26 mouse cellular contexts compared by ENCODE assay signal in genomic region chr1:126753611-126754010, GRCm38 (mm10).
"Had no signal": no experiment of that assay in that cellular context is flagged by ENCODE, and none has a peak within 500 bp of the region (broad histone marks: within the 10 kb centered on the region; RNA-seq: fewer than 3 reads in every experiment).

No protein-coding gene starts in this region.

- H3K9ac ChIP-seq: heart, embryonic 13.5 days; heart, embryonic 15.5 days; hindbrain, embryonic 12.5 days; hindbrain, embryonic 15.5 days; limb, embryonic 12.5 days; liver, embryonic 13.5 days had no signal

- H3K27ac ChIP-seq: gastrocnemius, adult 2 months; heart, embryonic 13.5 days; heart, embryonic 15.5 days; hindbrain, embryonic 12.5 days; hindbrain, embryonic 15.5 days; hindbrain, postnatal 0 days; layer of hippocampus, adult 2 months; left cerebral cortex, adult 2 months; limb, embryonic 10.5 days; limb, embryonic 12.5 days; liver, embryonic 13.5 days had no signal

- H3K4me1 ChIP-seq: heart, embryonic 13.5 days; heart, embryonic 15.5 days; liver, embryonic 13.5 days had no signal

- H3K9me3 ChIP-seq: heart, embryonic 13.5 days; heart, embryonic 15.5 days; hindbrain, embryonic 12.5 days; hindbrain, embryonic 15.5 days; limb, embryonic 10.5 days; limb, embryonic 12.5 days; liver, embryonic 13.5 days had no signal

- ATAC-seq: hindbrain, postnatal 0 days; intestine, embryonic 16.5 days had no signal

- H3K4me3 ChIP-seq: gastrocnemius, adult 2 months; heart, embryonic 13.5 days; heart, embryonic 15.5 days; hindbrain, embryonic 12.5 days; hindbrain, embryonic 15.5 days; layer of hippocampus, adult 2 months; left cerebral cortex, adult 2 months; limb, embryonic 10.5 days; limb, embryonic 12.5 days; liver, embryonic 13.5 days had no signal

- H3K27me3 ChIP-seq: heart, embryonic 13.5 days; heart, embryonic 15.5 days; hindbrain, embryonic 12.5 days; hindbrain, embryonic 15.5 days; limb, embryonic 12.5 days; liver, embryonic 13.5 days had no signal

- H3K4me2 ChIP-seq: heart, embryonic 11.5 days; heart, embryonic 13.5 days; heart, embryonic 15.5 days; hindbrain, embryonic 12.5 days; hindbrain, embryonic 15.5 days; limb, embryonic 12.5 days; liver, embryonic 11.5 days; liver, embryonic 13.5 days had no signal

- H3K36me3 ChIP-seq: heart, embryonic 13.5 days; heart, embryonic 15.5 days; hindbrain, embryonic 12.5 days; hindbrain, embryonic 15.5 days; limb, embryonic 10.5 days; limb, embryonic 12.5 days; liver, embryonic 13.5 days had no signal

- DNase-seq: gastrocnemius, adult 2 months; gastrocnemius, postnatal 10 days; gastrocnemius, postnatal 25 days; heart, adult 18-20 months; heart, postnatal 14 days; heart, postnatal 36 days; kidney, adult 11 months; kidney, adult 2 months; kidney, adult 9 months; kidney, postnatal 10 days; kidney, postnatal 25 days; kidney, postnatal 4 days; liver; liver, embryonic 13.5 days had no signal
